Mouse (Mus musculus): ENCODE measurements around the gene Tmem120b.

DNA sequence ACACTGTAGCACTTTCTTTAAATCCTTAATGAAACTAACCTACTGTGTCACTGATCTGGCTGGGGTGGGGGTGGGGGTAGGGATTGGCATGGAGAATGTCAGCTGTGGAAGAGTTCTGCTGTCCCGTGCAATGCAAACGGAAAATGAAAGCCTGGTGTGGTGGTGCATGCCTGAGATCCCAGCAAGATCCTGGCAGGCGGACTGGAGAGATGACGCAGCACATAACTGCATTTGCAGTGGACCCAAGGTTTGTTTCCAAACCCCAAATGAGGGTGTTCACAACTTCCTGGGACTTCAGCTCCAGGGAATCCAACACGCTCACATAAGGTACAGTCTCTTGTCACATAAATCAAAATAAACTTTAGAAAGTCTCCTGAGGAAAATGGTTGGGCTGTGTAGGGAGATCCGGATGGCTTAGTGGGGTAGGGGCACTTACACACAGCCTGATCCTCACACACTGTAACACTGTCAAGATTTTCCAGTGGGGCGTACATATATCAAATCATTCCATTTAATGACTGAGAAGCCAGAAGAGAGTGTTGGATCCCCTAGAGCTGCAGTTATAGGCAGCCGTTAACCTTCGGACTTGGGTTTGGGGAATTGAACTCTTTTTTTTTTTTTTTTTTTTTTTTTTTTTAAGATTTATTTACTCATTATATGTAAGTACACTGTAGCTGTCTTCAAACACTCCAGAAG, 7.4 kb upstream of the Tmem120b start:
- no peak for TF ChIP-seq MAX (IDR thresholded peaks at IDR 0.05; ENCODE audit: low read length)
- TF ChIP-seq EP300 (IDR thresholded peaks at IDR 0.05; ENCODE audit: low read length), result no peak
- no peak for TF ChIP-seq JUN (IDR thresholded peaks at IDR 0.05; ENCODE audit: insufficient read depth, low read depth, low read length)
- TF ChIP-seq E2F4 (IDR thresholded peaks at IDR 0.05; ENCODE audit: insufficient replicate concordance, low read depth, low read length), result no peak
- TF ChIP-seq CTCF (conservative IDR thresholded peaks at IDR 0.05 in 1 of 2, IDR thresholded peaks at IDR 0.05 in 1 of 2; ENCODE audit: low read depth in 2 of 2, low read length in 2 of 2), result no peak
- TF ChIP-seq TCF12 (IDR thresholded peaks at IDR 0.05; ENCODE audit: low read depth, low read length), result no peak
- no peak for TF ChIP-seq ZKSCAN1 (IDR thresholded peaks at IDR 0.05; ENCODE audit: borderline replicate concordance, low read depth, low read length)

Measured in CH12.LX (cell line).